Mouse (Mus musculus): ENCODE measurements around the gene Slc45a2. TPM values are rescaled to one million over a fixed set of nuclear protein-coding genes. Genes with fewer than 3 reads are reported as not detected.

The Slc45a2 gene
- polyA plus RNA-seq, 1 experiment from 2014 or later, result 0.05 TPM

- H3K27ac ChIP-seq (ENCODE audit: low read depth), result peak within 1 kb of the TSS; percentile 22; the same call in 1 of the 2 replicates
- no peaks in the 10 kb centered on the region for H3K27me3 ChIP-seq (ENCODE audit: insufficient read depth, low read length)
- H3K9ac ChIP-seq (replicated peaks), result 0 out of 2 replicates have a peak within 1 kb of the TSS, but pooled peaks have one; percentile 30
- no peaks in the 10 kb centered on the region for H3K9me3 ChIP-seq (ENCODE audit: low read length)
- ATAC-seq, result peak; percentile 68
- H3K4me2 ChIP-seq (ENCODE audit: low read depth, low read length), result peak within 1 kb of the TSS; percentile 67
- 6% methylated on average over 24 of the region's 25 CpGs for WGBS (ENCODE audit: insufficient replicate concordance)
- peak; percentile 24 for DNase-seq
- H3K4me3 ChIP-seq (ENCODE audit: low read depth, low read length), result peak within 1 kb of the TSS; percentile 27
- TF ChIP-seq CTCF (IDR thresholded peaks at IDR 0.05; ENCODE audit: low read depth) (no peak), EP300 (IDR thresholded peaks at IDR 0.05; ENCODE audit: low read depth) (no peak)
- no peaks in the 10 kb centered on the region for H3K36me3 ChIP-seq (replicated peaks; ENCODE audit: insufficient read depth, low read length)
- H3K4me1 ChIP-seq (ENCODE audit: insufficient read depth), result peaks cover 4% of the 10 kb centered on the region; the same call in 1 of the 2 replicates
Measured at GRCm38 (mm10) chr15:11064558-11065411, 64.3 kb downstream of the Slc45a2 start, which contains the start of gene Adamts12. Gene Adamts12 (plus strand): TSS chr15:11064790.

- Histone ChIP-seq H3K4me3 (ENCODE audit: low read depth, low read length) (peak overlapping the region; percentile 27), H3K9me3 (ENCODE audit: low read length) (no peaks in the 10 kb centered on the region), H3K36me3 (replicated peaks; ENCODE audit: insufficient read depth, low read length) (no peaks in the 10 kb centered on the region), H3K9ac (replicated peaks) (no peak overlapping the region), H3K4me1 (ENCODE audit: insufficient read depth) (peaks cover 4% of the 10 kb centered on the region; the same call in 1 of the 2 replicates), H3K27me3 (ENCODE audit: insufficient read depth, low read length) (no peaks in the 10 kb centered on the region), H3K27ac (ENCODE audit: low read depth) (0 out of 2 replicates have a peak overlapping the region, but pooled peaks have one; percentile 22), H3K4me2 (ENCODE audit: low read depth, low read length) (peak overlapping the region; percentile 67)
- 15% methylated on average over 9 of the region's 9 CpGs for WGBS (ENCODE audit: insufficient replicate concordance)
- no peak for TF ChIP-seq CTCF (IDR thresholded peaks at IDR 0.05; ENCODE audit: low read depth)
- ATAC-seq, result no peak
- no peak for DNase-seq
Measured at GRCm38 (mm10) chr15:11065528-11066171, 65.1 kb downstream of the Slc45a2 start.

- Histone ChIP-seq H3K4me1 (ENCODE audit: insufficient read depth) (peaks cover 4% of the 10 kb centered on the region; the same call in 1 of the 2 replicates), H3K36me3 (replicated peaks; ENCODE audit: insufficient read depth, low read length) (no peaks in the 10 kb centered on the region), H3K9me3 (ENCODE audit: low read length) (no peaks in the 10 kb centered on the region), H3K27me3 (ENCODE audit: insufficient read depth, low read length) (no peaks in the 10 kb centered on the region), H3K4me3 (ENCODE audit: low read depth, low read length) (0 out of 2 replicates have a peak overlapping the region, but pooled peaks have one; percentile 27), H3K4me2 (ENCODE audit: low read depth, low read length) (peak overlapping the region; percentile 67), H3K27ac (ENCODE audit: low read depth) (no peak overlapping the region), H3K9ac (replicated peaks) (no peak overlapping the region)
- 27% methylated on average over 5 of the region's 5 CpGs for WGBS (ENCODE audit: insufficient replicate concordance)
- DNase-seq (no peak), ATAC-seq (no peak)
- TF ChIP-seq EP300 (IDR thresholded peaks at IDR 0.05; ENCODE audit: low read depth), result no peak
- no peak for TF ChIP-seq CTCF (IDR thresholded peaks at IDR 0.05; ENCODE audit: low read depth)
Measured at GRCm38 (mm10) chr15:11066299-11066698, 65.8 kb downstream of the Slc45a2 start.

GRCm38 (mm10) chr15:11067891-11068290, 67.4 kb downstream of the Slc45a2 start:
- H3K4me2 ChIP-seq (ENCODE audit: low read depth, low read length), result no peak overlapping the region
- H3K9me3 ChIP-seq (ENCODE audit: low read length), result no peaks in the 10 kb centered on the region
- 73% methylated on average over 7 of the region's 7 CpGs for WGBS (ENCODE audit: insufficient replicate concordance)
- no peak overlapping the region for H3K4me3 ChIP-seq (ENCODE audit: low read depth, low read length)
- peaks cover 4% of the 10 kb centered on the region; the same call in 1 of the 2 replicates for H3K4me1 ChIP-seq (ENCODE audit: insufficient read depth)
- no peaks in the 10 kb centered on the region for H3K27me3 ChIP-seq (ENCODE audit: insufficient read depth, low read length)
- no peak overlapping the region for H3K27ac ChIP-seq (ENCODE audit: low read depth)
- no peak overlapping the region for H3K9ac ChIP-seq (replicated peaks)
- TF ChIP-seq CTCF (IDR thresholded peaks at IDR 0.05; ENCODE audit: low read depth) (no peak), EP300 (IDR thresholded peaks at IDR 0.05; ENCODE audit: low read depth) (no peak)
- ATAC-seq, result no peak
- no peak for DNase-seq
- H3K36me3 ChIP-seq (replicated peaks; ENCODE audit: insufficient read depth, low read length), result no peaks in the 10 kb centered on the region

DNA sequence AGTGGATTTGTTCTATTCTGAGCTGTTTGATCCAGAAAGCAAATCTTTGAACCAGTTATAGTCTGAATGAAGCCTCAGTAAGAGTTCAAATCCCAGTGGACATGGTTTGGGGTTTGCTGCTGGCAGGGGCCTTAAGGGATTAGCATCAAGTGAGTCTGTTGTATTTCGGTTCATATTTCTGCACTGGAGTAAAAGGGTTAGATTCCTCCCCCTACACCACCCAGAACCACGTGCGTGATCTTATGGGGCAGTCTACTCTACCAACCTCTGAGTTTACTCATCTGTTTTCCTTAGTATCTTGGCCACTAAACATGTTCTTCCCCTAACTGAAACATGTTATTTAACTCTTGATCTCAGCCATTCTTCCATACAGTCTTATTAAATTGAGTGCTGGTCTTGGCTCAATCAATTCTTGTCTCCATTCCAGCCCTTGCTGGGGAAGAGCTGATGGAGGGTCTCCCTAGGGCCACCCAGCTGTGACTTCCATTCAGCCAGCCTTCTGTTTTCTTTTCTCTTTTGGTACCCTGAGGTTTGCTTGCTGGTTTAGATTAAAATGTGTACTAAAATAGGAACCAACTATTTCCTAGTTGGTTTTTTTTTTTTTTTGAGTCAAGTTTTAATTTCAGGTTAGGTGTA, 75.3 kb downstream of the Slc45a2 start:
- Histone ChIP-seq H3K4me2 (ENCODE audit: low read depth, low read length) (no peak overlapping the region), H3K4me1 (ENCODE audit: insufficient read depth) (no peaks in the 10 kb centered on the region), H3K4me3 (ENCODE audit: low read depth, low read length) (no peak overlapping the region), H3K9me3 (ENCODE audit: low read length) (no peaks in the 10 kb centered on the region), H3K27ac (ENCODE audit: low read depth) (no peak overlapping the region), H3K36me3 (replicated peaks; ENCODE audit: insufficient read depth, low read length) (no peaks in the 10 kb centered on the region), H3K27me3 (ENCODE audit: insufficient read depth, low read length) (no peaks in the 10 kb centered on the region), H3K9ac (replicated peaks) (no peak overlapping the region)
- WGBS (ENCODE audit: insufficient replicate concordance), result 78% methylated on average over 3 of the region's 3 CpGs
- no peak for TF ChIP-seq EP300 (IDR thresholded peaks at IDR 0.05; ENCODE audit: low read depth)
- TF ChIP-seq CTCF (IDR thresholded peaks at IDR 0.05; ENCODE audit: low read depth), result no peak
- DNase-seq (no peak), ATAC-seq (no peak)

Other genes starting within 250 kb of the Slc45a2 start
- gene C1qtnf3, start 48.4 kb upstream of the Slc45a2 start, polyA plus RNA-seq (2015; fragmentation: Nextera tagmentation; extraction: Ambion mirVana), result 0.14 and 0.30 TPM in 2 replicates
- 114 and 124 TPM in 2 replicates for gene Amacr, start 19.0 kb upstream of the Slc45a2 start, polyA plus RNA-seq (2015; fragmentation: Nextera tagmentation; extraction: Ambion mirVana)
- gene Rxfp3, start 37.3 kb downstream of the Slc45a2 start, polyA plus RNA-seq (2015; fragmentation: Nextera tagmentation; extraction: Ambion mirVana), result not detected in 2 replicates
- 0.20 and 0.38 TPM in 2 replicates for gene Adamts12, start 64.1 kb downstream of the Slc45a2 start, polyA plus RNA-seq (2015; fragmentation: Nextera tagmentation; extraction: Ambion mirVana)

Data from liver, postnatal 0 days (tissue).